Mouse (Mus musculus): ENCODE measurements at regions not wholly inside any gene's neighbourhood (a gene's known extent, or its start where the extent isn't known, plus 50 kb on each side); places are given as distances from the start of the nearest gene placed in this dataset.

- peak; percentile 17 for DNase-seq (ENCODE audit: low spot score)
Measured at GRCm38 (mm10) chr10:53434376-53435171, 54.8 kb upstream of the Cep85l start.

DNA sequence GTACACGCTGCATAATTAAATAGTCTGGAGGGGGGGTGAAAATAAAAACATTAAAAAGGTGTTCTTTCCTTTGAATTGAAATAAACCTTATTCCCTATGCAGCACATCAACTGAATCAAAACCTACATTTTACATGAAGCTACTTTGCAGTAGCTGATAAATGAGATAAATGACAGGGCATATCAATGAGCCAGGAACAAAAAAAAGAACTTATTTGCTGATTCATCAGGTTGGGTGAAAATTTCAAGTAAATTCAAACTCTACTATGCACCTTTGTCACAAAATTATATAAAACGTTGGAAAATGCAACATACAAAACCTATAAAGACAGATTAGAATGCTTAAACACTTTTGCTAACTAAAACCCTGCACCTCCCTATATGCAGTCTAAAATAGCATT lies 53.0 kb upstream of the Cep85l start:
- no peak for DNase-seq (ENCODE audit: low spot score)

GRCm38 (mm10) chr10:53429539-53430344 lies 50.0 kb upstream of the Cep85l start:
- DNase-seq (ENCODE audit: low spot score), result no peak

All from yolk sac, embryonic 10.5 days (tissue).